Mouse (Mus musculus): Measurements from ENCODE around the gene Prkg1. TPM values are rescaled to one million over a fixed set of nuclear protein-coding genes. Genes with fewer than 3 reads are reported as not detected.

The Prkg1 gene
- total RNA-seq, 2 experiments from 2014 or later, result 12.2 to 14.8 TPM

DNA sequence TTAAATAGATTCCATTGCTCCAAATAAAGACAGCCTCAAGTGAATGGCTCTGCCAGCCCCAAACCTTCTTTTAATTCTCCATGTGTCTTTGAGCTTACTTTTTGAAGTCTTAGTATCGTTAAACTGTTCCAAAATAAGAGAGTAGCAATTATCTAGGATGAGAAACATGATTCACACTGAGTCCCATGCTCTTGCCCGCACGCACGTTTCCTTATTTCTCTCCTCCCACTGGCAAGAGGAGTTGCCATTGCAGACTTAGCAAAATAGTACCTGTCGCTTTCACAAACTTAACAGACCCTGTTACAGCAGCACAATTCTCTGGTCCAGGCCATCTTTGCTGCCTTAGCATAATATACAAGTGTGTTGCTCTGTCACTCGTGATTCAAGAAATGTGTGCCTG lies 110.8 kb downstream of the Prkg1 start:
- no peak for DNase-seq (ENCODE audit: low spot score)
- intact Hi-C loops (cut with DNase I), result no loop called here

DNA sequence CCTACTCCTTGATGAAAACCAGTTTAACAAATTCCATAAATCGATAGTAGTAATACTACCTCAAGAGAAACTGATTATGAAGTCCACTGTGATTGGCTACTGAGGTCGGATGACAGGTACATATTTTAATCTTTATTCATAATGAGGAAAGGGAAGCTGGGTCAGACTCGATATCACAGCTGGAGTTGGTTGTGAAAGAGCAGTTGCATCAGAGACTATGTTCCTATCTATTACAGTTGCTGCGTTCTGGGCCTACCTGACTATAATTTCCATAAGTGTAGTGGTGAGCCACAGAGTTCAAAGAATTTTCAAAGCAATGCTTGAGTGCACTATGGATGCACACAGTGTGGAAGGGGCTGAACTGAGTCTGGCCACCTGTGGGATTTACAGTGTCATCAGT lies 114.4 kb downstream of the Prkg1 start:
- intact Hi-C loops (cut with DNase I), result no loop called here
- no peak for DNase-seq (ENCODE audit: low spot score)

DNA sequence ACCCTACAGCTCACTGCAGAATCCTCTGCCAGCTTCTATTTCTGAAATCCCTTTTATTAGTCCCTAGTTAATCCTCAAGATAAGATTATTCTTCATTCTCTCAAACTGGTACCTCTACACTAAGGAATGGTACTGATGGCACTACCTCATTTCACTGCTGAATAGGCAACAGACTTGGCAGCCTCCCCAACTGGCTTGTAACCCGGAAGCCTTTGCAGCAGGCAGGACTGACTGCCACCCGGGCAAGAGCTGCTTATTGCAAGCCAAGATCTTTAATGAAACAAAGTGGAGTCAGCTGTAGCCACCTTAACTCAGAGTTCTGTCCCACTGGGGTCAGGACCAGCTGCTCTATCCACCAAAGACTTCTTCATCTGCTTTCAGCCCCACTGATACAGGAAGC lies 117.3 kb downstream of the Prkg1 start:
- DNase-seq (ENCODE audit: low spot score), result no peak
- intact Hi-C loops (cut with DNase I), result no loop called here

GRCm38 (mm10) chr19:31630899-31631869 lies 133.6 kb downstream of the Prkg1 start:
- intact Hi-C loops (cut with DNase I), result no loop called here
- no peak for DNase-seq (ENCODE audit: low spot score)

GRCm38 (mm10) chr19:31621716-31622115 lies 143.1 kb downstream of the Prkg1 start:
- intact Hi-C loops (cut with DNase I), result no loop called here
- DNase-seq (ENCODE audit: low spot score), result no peak

GRCm38 (mm10) chr19:31616830-31617229 lies 148.0 kb downstream of the Prkg1 start:
- no peak for DNase-seq (ENCODE audit: low spot score)
- intact Hi-C loops (cut with DNase I), result no loop called here

GRCm38 (mm10) chr19:31616159-31616558 lies 148.7 kb downstream of the Prkg1 start:
- intact Hi-C loops (cut with DNase I), result no loop called here
- DNase-seq (ENCODE audit: low spot score), result no peak

GRCm38 (mm10) chr19:31613146-31613545 lies 151.7 kb downstream of the Prkg1 start:
- intact Hi-C loops (cut with DNase I), result no loop called here
- no peak for DNase-seq (ENCODE audit: low spot score)

DNA sequence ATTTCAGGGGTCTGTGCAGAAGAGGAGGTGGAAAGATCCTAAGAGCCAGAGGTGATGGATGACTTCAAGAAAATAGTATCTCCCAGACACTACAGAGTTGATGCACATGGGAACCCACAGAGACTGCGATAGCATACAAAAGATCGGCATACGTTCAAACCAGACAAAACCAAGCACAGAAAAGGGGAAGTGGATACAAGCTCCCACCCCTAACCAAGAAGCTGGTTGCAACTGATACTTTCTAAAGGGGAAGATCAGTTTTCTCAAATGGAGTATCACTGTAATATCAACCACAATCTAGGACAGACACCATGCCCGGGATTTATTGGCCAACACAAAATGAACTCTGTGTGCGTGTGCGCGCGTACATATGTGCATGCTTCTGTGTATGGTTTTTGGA lies 162.3 kb downstream of the Prkg1 start:
- DNase-seq (ENCODE audit: low spot score), result no peak
- intact Hi-C loops (cut with DNase I), result no loop called here

DNA sequence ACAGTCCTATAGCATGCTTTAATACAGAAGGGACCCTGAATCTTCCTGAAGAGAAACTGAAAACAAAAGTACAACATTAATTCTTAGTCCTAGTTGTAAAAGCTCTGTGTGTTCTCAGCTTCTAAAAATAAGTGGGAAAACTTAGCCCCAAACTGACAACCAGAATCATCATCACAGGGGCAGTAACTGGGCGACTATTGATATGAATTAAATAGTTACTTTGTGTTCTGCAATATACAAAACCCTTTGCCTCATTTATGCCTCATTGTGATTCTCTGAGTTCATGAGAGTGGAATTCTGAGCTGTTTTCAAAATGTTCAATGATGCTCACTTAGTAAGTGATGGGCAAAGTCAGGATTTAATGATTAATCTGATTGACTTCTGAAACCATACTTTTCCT lies 170.8 kb downstream of the Prkg1 start:
- intact Hi-C loops (cut with DNase I), result no loop called here
- no peak for DNase-seq (ENCODE audit: low spot score)

DNA sequence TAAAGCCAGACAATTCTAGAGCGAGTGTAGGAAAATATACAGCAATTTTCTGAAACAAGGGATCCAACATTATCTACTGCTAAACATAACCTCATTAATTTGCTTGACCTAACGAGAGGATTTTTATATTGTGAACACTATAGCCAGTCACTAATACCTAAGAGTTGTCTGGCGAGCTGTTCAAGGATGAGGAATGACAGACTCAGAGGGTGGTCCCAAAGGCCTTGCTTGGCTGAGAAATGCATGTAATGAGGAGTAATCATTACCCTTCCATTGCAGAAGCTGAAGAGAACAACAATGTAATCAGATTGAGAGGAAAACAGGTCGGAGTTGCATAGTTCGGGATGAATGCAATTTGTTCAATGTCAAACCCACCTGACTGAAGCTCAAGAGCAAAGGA lies 174.1 kb downstream of the Prkg1 start:
- DNase-seq (ENCODE audit: low spot score), result no peak
- intact Hi-C loops (cut with DNase I), result no loop called here

DNA sequence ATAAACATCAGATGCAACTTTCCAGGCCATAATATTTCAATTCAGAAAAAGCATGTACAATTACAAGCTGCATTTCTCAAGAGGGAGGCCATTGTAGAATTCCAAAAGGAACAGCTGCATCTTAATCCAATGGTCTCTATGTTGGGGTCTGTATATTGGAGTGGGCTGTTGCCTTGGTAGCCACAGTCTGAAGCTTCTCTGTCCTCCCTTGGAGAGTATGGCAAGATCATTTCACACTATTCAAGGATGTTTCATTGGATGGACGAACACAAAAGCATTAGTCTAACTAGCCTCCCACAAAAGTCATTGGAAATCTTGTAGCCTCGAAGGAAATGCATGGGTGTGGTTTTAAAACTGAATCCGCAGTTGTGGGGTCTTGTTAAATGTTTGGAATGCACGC lies 187.7 kb downstream of the Prkg1 start:
- DNase-seq (ENCODE audit: low spot score), result no peak
- intact Hi-C loops (cut with DNase I), result no loop called here

- intact Hi-C loops (cut with DNase I), result no loop called here
- DNase-seq (ENCODE audit: low spot score), result no peak
Measured at GRCm38 (mm10) chr19:31564329-31564728, 200.5 kb downstream of the Prkg1 start.

GRCm38 (mm10) chr19:31546063-31546462 lies 218.8 kb downstream of the Prkg1 start:
- intact Hi-C loops (cut with DNase I), result no loop called here

DNA sequence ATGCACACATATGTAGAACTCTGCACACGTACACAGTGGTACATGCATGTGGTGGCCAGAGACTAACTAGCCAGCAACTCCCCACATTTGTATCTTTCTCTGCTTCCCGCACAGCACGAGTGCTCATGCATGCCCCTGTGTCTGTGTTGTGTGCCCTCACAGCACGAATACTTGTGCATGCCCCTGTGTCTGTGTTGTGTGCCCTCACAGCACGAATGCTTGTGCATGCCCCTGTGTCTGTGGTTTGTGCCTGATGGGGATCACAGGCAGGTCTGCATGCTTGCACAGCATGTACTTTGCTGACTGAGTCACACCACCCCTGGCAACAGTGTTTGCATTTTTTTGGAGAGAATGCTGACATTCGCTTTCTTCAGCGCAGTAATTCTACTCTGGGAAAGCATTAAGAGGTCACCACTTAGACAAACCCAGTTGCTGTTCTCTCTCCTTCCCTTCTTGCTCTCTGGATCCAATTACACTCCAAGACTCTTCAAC lies 233.5 kb downstream of the Prkg1 start:
- intact Hi-C loops (cut with DNase I), result no loop called here
- DNase-seq (ENCODE audit: low spot score), result no peak

More at GRCm38 (mm10) chr19:31546063-31546462, 218.8 kb downstream of the Prkg1 start:
- no peak for DNase-seq (ENCODE audit: low spot score)

- DNase-seq (ENCODE audit: low spot score), result no peak
- intact Hi-C loops (cut with DNase I), result no loop called here
Measured at GRCm38 (mm10) chr19:31530616-31531015, 234.2 kb downstream of the Prkg1 start.

DNA sequence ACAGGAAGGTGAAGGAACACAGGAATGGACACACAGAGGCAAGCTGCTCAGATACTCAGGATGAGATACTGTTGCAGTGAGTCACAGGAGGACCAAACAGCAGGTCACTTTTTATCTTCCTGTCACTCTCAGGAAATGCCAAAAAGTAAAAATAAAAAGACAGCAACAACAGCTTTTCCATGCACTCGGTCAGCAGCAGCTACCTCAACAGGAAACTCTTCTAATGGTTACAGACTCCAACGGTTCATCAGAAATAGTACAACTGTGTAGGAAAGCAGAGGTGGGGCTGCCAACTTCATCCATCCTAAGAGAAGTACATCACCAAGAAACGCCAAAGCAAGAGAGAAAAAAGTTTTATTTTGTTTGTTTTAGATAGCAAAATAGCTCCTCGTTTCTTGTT lies 234.9 kb downstream of the Prkg1 start:
- intact Hi-C loops (cut with DNase I), result no loop called here
- DNase-seq (ENCODE audit: low spot score), result no peak

GRCm38 (mm10) chr19:31514490-31514889 lies 250.3 kb downstream of the Prkg1 start:
- no peak for DNase-seq (ENCODE audit: low spot score)
- intact Hi-C loops (cut with DNase I), result no loop called here

DNA sequence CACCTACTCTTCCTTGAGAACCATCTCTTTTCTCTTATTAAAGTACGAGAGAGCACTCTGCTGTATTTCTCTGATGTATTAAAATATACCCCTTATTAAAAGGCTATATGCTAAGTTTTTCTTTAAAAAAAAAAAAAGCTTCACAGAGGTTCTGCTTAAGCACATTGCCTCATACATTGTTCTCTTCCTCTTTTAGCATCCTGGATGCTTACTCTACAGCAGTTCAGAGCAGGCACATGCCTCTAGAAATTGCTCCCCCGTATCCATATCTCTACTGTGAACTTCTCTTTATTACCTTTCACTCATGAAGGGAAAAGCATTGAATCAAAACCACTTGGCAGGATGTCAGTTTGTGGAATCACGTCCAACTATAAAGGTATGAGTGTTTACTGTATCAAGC lies 257.0 kb downstream of the Prkg1 start:
- no peak for DNase-seq (ENCODE audit: low spot score)

DNA sequence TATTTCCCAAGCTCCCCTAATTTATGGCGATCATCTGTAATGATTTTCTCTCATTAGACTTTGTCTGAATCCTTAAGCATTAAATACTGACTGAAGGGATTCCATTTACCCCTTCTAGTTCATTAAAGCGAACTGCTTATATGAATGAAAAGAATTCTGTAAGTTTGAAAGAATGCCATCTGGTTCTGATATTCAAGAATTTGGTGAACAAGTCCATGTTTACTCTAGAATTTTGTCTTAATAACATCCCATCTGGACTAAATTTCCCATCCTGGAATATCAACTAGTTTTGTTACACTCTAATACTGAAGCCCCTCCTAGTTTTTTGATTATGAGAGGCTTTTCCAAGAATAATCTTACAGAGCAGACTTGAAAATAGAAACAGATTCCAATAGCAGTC lies 258.5 kb downstream of the Prkg1 start:
- intact Hi-C loops (cut with DNase I), result no loop called here
- DNase-seq (ENCODE audit: low spot score), result no peak

More for the DNA sequence above, 257.0 kb downstream of the Prkg1 start:
- intact Hi-C loops (cut with DNase I), result no loop called here

GRCm38 (mm10) chr19:31505041-31505440 lies 259.8 kb downstream of the Prkg1 start:
- DNase-seq (ENCODE audit: low spot score), result no peak
- intact Hi-C loops (cut with DNase I), result no loop called here

GRCm38 (mm10) chr19:31497386-31497785 lies 267.4 kb downstream of the Prkg1 start:
- DNase-seq (ENCODE audit: low spot score), result no peak
- intact Hi-C loops (cut with DNase I), result no loop called here

Data from heart, postnatal 25 days (tissue).